Mouse (Mus musculus) forebrain, postnatal 0 days (tissue): ENCODE results near the gene Oxct2b. TPM values are rescaled to one million over a fixed set of nuclear protein-coding genes. Genes with fewer than 3 reads are reported as not detected.

Experiments used
- ATAC-seq: fragments of 200-750 bp; cut with Nextera tagmentation; 2 replicates; pipeline ENCODE4 v1.8.0; 2017; ENCODE audit warnings: mild to moderate bottlenecking, moderate library complexity
- DNase-seq: peaks from one replicate; pipeline ENCODE4 v3.0.0-alpha.2; 2015
- H3K27ac ChIP-seq: fragments of 300-500 bp; sonication (generic); 2 replicates; pipeline ENCODE4 v1.5.1; 2014; ENCODE audit warnings: low read depth, mild to moderate bottlenecking, antibody characterized with exemption, low read length, moderate library complexity, mixed read lengths
- H3K27me3 ChIP-seq: fragments of 300-500 bp; sonication (generic); 2 replicates; pipeline ENCODE4 v1.6.1; 2014; ENCODE audit warnings: mild to moderate bottlenecking, low read length, mixed read lengths; ENCODE audit not compliant: insufficient read depth
- H3K36me3 ChIP-seq: fragments of 300-500 bp; sonication (generic); 2 replicates; pipeline ENCODE4 v1.6.1; 2014; ENCODE audit warnings: mild to moderate bottlenecking, moderate library complexity; ENCODE audit not compliant: insufficient read depth
- H3K4me1 ChIP-seq: fragments of 300-500 bp; sonication (generic); 2 replicates; pipeline ENCODE4 v1.6.1; 2014; ENCODE audit warnings: antibody characterized with exemption; ENCODE audit not compliant: insufficient read depth
- H3K4me2 ChIP-seq: fragments of 300-500 bp; sonication (generic); 2 replicates; pipeline ENCODE4 v1.6.1; 2014; ENCODE audit warnings: low read depth, mild to moderate bottlenecking, moderate library complexity
- H3K4me3 ChIP-seq: fragments of 300-500 bp; sonication (generic); 2 replicates; pipeline ENCODE4 v1.5.1; 2014; ENCODE audit warnings: low read depth, low read length, mixed read lengths
- H3K9ac ChIP-seq: fragments of 300-500 bp; sonication (generic); 2 replicates; pipeline ENCODE4 v1.6.1; 2014; ENCODE audit warnings: mild to moderate bottlenecking
- H3K9me3 ChIP-seq: fragments of 300-500 bp; sonication (generic); 2 replicates; pipeline ENCODE4 v1.6.1; 2016; ENCODE audit warnings: low read length
- CTCF ChIP-seq: sonication (generic); IDR thresholded peaks from 2 replicates; pipeline ENCODE4 v1.5.1; 2016; ENCODE audit warnings: antibody characterized with exemption, control low read depth, low read depth
- WGBS: fragments of 180-500 bp; shearing (Covaris S2); extraction: QIAGEN DNeasy Blood & Tissue Kit; methylation state at CpG from one replicate; pipeline ENCODE4 v1.1.7; 2014; 5-methylcytosine and 5-hydroxymethylcytosine counted together
- polyA plus RNA-seq: library from polyadenylated mRNA; unstranded; fragments of >200 nt; fragmentation: Nextera tagmentation; extraction: Ambion mirVana; gene quantifications from 2 replicates; pipeline ENCODE4 v1.2.1, GENCODE M21; 2015
- total RNA-seq: library from RNA; depleted of rRNA; stranded (reverse); fragments of >200 nt; gene quantifications from 2 replicates; pipeline ENCODE4 v1.2.3, GENCODE M21; 2014; rRNA removed

Oxct2b gene
- total RNA-seq (0.62 TPM in 2 replicates), polyA plus RNA-seq (0.33 and 0.34 TPM in 2 replicates)

DNA sequence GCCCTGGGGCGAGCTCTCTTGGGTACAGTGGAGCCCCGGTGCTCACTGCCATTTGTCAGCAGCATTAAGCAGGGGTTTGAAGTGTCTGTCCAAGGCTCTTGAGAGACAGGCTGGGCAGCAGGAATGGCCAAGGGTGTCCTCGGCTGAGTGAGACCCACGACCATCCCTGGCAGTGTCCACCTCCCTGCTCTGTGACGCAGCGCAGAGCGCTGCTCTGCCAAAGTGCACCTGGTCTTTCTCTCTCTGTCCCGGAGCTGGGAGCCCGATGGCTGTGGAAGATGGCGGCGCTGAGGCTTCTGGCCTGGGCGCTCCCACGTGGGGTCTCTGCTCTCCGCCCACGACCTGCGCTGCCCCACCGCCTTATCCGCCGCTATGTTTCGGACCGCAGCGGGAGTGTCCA, at the start of gene Oxct2b:
Gene Oxct2b, plus strand, starts transcription at position 256 of the 400 bp plus-strand sequence.
- H3K9ac ChIP-seq, result peak within 1 kb of the TSS; percentile 45
- 0 out of 2 replicates have a peak, but pooled peaks cover 4% of the 10 kb centered on the region for H3K4me1 ChIP-seq
- WGBS, result 20% methylated on average over 22 of the region's 22 CpGs
- no peaks in the 10 kb centered on the region for H3K36me3 ChIP-seq
- H3K4me3 ChIP-seq, result peak within 1 kb of the TSS; percentile 32
- peak; percentile 29 for DNase-seq
- peak within 1 kb of the TSS; percentile 62 for H3K4me2 ChIP-seq
- no peak within 1 kb of the TSS for H3K27ac ChIP-seq
- no peaks in the 10 kb centered on the region for H3K27me3 ChIP-seq
- TF ChIP-seq CTCF, result no peak
- no peaks in the 10 kb centered on the region for H3K9me3 ChIP-seq
- ATAC-seq, result peak; percentile 47

DNA sequence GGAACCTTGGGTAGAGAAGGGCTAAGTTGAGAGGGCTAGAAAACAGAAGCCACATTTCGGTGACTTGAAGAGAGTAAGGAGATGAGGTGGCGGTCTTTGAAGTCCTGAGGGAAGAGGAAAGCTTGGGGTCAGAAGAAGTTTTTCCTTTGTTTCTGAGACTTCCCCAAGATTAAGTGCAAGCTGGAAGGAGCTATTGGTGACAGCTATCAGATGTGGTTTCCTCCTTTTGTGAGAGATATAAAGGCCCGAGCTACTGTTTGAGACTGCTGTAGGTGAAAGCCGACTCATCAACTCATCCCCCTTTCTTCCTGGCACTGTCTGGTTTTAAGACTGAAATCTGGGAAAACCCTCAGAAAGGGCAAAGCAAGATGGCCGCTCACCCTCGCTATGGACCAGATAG, 47.4 kb upstream of the Oxct2b start:
- no peaks in the 10 kb centered on the region for H3K4me1 ChIP-seq
- no peaks in the 10 kb centered on the region for H3K27me3 ChIP-seq
- H3K36me3 ChIP-seq, result no peaks in the 10 kb centered on the region
- no peak overlapping the region for H3K9ac ChIP-seq
- 86% methylated on average over 6 of the region's 6 CpGs for WGBS
- H3K4me3 ChIP-seq, result no peak overlapping the region
- H3K4me2 ChIP-seq, result no peak overlapping the region
- no peak for DNase-seq
- TF ChIP-seq CTCF, result no peak
- no peak for ATAC-seq
- H3K27ac ChIP-seq, result no peak overlapping the region
- no peaks in the 10 kb centered on the region for H3K9me3 ChIP-seq

- Histone ChIP-seq H3K36me3 (no peaks in the 10 kb centered on the region), H3K4me2 (no peak overlapping the region), H3K9me3 (no peaks in the 10 kb centered on the region), H3K27me3 (no peaks in the 10 kb centered on the region), H3K4me3 (no peak overlapping the region), H3K27ac (no peak overlapping the region), H3K4me1 (no peaks in the 10 kb centered on the region), H3K9ac (no peak overlapping the region)
- DNase-seq, result peak; percentile 34
- peak; percentile 74 for ATAC-seq
- 11% methylated on average over 13 of the region's 13 CpGs for WGBS
- peak; percentile 46 for TF ChIP-seq CTCF
Observed at GRCm38 (mm10) chr4:123071266-123071966, 44.6 kb upstream of the Oxct2b start.

DNA sequence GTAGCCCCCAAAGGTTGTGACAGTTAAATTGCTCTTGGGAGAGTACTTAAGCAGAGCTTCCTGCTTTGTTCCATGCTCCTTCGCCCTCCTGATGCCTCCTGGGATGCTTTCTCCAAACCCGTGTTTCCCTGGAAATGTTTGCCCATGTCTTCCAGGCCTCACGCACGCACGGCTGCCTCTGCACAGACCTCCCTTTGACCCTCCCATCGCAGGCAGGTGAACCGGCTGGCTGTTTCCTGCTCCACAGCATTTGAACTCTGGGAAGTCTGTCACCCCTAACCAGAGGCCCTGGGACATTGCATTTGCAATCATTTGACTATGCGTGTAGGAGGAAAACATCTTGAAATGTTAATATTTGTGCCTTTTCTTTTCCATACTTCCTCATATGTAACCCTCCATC, 39.1 kb upstream of the Oxct2b start:
- ATAC-seq, result no peak
- H3K9ac ChIP-seq, result no peak overlapping the region
- H3K4me2 ChIP-seq, result no peak overlapping the region
- H3K27ac ChIP-seq, result no peak overlapping the region
- 70% methylated on average over 8 of the region's 8 CpGs for WGBS
- H3K27me3 ChIP-seq, result no peaks in the 10 kb centered on the region
- H3K9me3 ChIP-seq, result no peaks in the 10 kb centered on the region
- H3K36me3 ChIP-seq, result no peaks in the 10 kb centered on the region
- TF ChIP-seq CTCF, result no peak
- no peaks in the 10 kb centered on the region for H3K4me1 ChIP-seq
- no peak for DNase-seq
- no peak overlapping the region for H3K4me3 ChIP-seq

DNA sequence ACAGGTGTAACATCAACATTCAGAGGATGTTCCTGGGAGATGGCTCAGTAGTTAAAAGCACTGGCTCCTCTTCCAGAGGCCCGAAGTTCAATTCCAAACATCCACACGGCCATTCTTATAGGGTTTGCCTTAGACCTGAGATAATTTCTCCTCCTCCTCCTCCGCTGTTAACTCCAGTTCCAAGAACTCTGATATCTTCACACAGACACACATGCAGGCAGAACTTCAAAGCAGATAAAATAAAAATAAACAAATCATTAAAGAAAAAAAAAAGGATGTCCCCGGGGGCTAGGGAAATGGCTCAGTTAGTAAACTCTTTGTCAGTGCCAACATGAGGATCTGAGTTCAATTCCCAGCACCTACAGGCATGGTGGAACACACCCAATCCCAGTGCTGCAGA, 37.8 kb upstream of the Oxct2b start:
- WGBS, result 84% methylated on average over 4 of the region's 4 CpGs
- DNase-seq, result no peak
- Histone ChIP-seq H3K9ac (no peak overlapping the region), H3K27ac (no peak overlapping the region), H3K4me2 (no peak overlapping the region), H3K4me1 (no peaks in the 10 kb centered on the region), H3K4me3 (no peak overlapping the region), H3K27me3 (no peaks in the 10 kb centered on the region), H3K36me3 (no peaks in the 10 kb centered on the region), H3K9me3 (no peaks in the 10 kb centered on the region)
- TF ChIP-seq CTCF, result no peak
- no peak for ATAC-seq

DNA sequence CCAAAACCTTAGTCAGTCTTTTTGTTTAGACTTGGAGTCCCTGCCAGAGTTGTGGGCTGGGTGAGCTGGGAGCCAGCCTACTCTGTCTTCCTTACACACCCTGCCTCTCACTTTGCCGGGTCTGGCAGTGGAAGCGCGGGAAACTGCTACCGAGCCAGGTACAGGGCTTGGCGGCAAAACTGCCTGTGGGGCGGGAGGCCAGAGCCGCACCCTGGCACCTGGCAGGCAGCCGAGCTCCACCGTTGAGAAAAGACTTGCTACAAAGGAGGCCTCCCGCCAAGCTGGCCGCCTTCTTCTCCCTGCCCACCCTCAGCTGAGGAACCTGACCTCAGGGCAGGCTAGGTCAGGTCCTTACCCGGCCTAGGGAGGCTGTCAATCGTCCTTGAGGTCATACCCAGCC, 35.3 kb upstream of the Oxct2b start:
- Histone ChIP-seq H3K27ac (no peak overlapping the region), H3K27me3 (no peaks in the 10 kb centered on the region), H3K36me3 (no peaks in the 10 kb centered on the region), H3K9ac (no peak overlapping the region), H3K4me2 (no peak overlapping the region), H3K4me3 (no peak overlapping the region), H3K9me3 (no peaks in the 10 kb centered on the region), H3K4me1 (no peaks in the 10 kb centered on the region)
- DNase-seq (no peak), ATAC-seq (no peak)
- no peak for TF ChIP-seq CTCF
- 31% methylated on average over 13 of the region's 13 CpGs for WGBS

GRCm38 (mm10) chr4:123082283-123083163, 33.5 kb upstream of the Oxct2b start:
- no peak overlapping the region for H3K4me2 ChIP-seq
- no peaks in the 10 kb centered on the region for H3K36me3 ChIP-seq
- H3K4me3 ChIP-seq, result no peak overlapping the region
- ATAC-seq (peak; percentile 78), DNase-seq (peak; percentile 77)
- H3K27ac ChIP-seq, result no peak overlapping the region
- no peaks in the 10 kb centered on the region for H3K4me1 ChIP-seq
- no peaks in the 10 kb centered on the region for H3K27me3 ChIP-seq
- WGBS, result 71% methylated on average over 20 of the region's 20 CpGs
- no peak overlapping the region for H3K9ac ChIP-seq
- TF ChIP-seq CTCF, result peak; percentile 84
- no peaks in the 10 kb centered on the region for H3K9me3 ChIP-seq
